Mouse (Mus musculus) G1E-ER4 (cell line): ENCODE results near the gene Dapp1. TPM values are rescaled to one million over a fixed set of nuclear protein-coding genes. Genes with fewer than 3 reads are reported as not detected.

ENCODE experiments used
- GATA1 ChIP-seq: IDR thresholded peaks from one replicate; pipeline ENCODE4 v1.8.0; 2012; ENCODE audit warnings: low read length, inconsistent platforms
- polyA plus RNA-seq: library from polyadenylated mRNA; stranded (reverse); fragments of >175 nt; gene quantifications from 2 replicates; pipeline ENCODE4 v1.2.3, GENCODE M21; 2012

The Dapp1 gene
- polyA plus RNA-seq, 1 experiment = 7.7 TPM

DNA sequence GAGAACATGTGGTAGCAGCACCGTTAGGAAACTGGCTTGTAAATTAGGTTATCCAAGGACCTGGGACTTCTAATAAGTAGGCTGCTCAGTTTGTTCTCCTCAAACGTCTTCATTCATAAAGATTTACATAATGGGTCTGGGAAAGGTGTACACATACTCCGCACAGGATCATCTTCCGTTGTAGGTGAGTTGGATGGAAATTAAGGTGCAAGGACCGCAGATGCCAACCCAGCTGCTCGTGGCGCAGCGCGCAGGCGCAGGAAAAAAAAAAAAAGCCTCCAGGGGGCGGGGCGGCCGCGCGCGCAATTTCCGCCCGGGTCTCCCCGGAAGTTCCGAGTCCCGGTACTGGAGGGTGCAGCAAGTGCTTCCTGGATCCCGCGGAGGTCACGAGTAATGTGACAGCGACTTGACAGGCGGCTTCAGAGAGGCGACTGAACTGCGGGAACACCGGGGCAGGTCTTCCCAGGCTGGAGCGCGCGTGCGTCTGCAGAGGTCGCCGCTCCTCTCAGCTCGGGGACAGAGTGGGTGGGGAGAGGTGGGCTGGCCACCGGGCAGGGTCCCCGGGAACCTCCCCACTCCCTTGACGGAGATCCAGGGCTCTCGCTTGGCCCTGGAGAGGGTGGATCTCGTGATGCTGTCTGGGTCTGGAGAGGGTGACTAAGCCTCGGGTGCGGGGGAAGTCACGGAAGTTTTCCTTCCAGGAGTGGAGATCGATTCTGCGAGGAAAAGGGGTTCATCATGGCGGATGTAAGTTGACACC lies 63.0 kb downstream of the Dapp1 start, which contains the start of gene Lamtor3:
Gene Lamtor3 (plus strand): TSS at position 335 of the 760 bp plus-strand sequence.
- no peak for TF ChIP-seq GATA1

DNA sequence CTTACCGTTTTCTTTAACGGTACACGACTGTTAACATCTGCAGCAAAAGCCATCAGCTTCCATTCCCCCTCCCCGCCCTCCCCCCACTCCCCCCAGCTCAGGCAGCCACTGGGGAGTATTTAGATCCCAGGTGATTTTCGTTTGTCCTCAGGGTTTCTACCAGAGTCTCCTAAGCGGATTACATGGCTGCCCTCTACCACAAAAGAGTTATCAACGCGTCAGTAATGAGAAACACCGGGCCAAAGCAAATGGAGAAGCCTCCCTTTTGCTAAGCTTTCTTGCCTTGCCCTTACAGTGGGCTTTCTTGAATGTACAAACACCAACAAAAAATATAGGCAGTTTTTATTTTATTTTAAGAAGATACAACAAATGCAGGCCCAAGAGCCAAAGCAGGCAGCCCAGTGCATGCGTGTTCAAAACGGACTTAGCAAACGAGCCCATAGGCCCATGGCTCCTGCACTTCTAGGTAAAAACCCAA lies 63.6 kb downstream of the Dapp1 start:
- no peak for TF ChIP-seq GATA1

DNA sequence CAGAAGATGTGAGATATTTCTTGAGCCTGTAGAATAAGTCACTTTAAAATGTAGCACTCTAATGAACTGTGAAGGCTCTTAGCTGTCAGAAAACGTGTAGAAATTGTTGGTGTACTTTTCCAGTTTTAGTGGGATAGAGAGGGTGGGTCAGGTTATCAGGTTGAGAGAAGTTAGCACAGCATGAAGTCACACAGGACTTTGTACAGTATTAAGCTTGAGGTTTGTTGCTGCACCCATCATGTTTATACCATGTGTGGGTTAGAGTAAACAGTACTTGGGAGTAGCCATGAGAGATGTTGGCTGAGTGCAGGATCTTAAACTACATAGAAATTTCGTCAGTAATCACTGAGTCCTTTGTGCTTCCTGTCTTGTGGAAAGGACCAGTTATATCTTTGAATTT lies 68.3 kb downstream of the Dapp1 start:
- no peak for TF ChIP-seq GATA1

DNA sequence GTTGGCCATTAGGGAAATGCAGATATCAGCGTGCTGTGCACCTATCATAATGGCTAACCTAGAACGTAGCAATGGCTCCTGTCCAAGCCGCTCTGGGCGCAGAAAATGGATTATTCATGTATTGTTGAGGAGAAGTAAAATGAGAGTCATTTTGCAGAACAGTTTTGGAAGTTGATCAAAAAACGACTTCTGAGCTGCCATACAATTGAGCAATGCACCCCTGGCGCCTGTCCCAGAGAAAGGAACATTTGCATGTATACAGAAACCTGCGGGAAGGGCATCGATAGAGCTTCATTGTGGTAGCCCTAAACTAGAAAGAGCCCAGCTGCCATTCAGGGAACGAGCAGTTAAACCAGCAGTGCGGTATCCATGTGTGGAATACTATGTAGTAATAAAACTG lies 81.2 kb downstream of the Dapp1 start:
- TF ChIP-seq GATA1 = no peak

DNA sequence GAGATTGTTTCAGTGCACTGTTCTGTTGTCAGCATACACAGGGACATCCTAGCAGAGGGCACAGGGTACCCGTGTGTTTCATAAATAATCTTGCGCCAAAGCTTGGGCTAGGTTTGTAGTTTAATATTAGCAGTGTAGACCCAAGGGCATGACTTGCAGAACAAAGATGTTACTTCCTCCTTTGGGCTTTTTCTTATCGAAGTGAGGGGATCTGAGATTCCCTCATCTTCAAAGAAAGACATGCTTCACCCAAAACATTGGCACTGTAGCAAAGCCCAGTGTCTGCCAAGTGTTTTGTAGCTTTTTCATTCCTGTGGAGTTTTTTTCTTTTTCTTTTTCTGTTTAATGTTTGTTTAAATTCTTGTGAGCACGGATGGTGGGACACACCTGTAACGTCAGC lies 83.7 kb downstream of the Dapp1 start:
- TF ChIP-seq GATA1 = no peak

DNA sequence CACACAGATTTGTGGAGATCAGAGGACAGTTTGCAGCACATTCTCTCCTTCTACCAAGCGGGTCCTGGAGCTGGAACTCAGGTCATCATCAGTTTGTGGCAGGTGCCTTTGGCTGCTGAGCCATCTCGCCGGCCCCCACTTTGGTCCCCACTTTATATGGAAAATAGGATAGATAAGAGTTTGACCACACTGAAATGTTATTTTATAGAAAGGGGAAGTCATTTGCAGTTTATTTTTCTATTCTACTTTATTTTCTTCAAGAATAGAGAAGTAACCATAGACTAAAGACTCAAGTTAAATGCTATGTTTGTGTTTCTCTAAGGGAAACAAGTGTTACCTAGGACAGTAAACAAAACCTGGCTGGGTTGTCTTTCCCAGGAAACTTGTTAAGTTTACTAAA lies 84.5 kb downstream of the Dapp1 start:
- no peak for TF ChIP-seq GATA1

DNA sequence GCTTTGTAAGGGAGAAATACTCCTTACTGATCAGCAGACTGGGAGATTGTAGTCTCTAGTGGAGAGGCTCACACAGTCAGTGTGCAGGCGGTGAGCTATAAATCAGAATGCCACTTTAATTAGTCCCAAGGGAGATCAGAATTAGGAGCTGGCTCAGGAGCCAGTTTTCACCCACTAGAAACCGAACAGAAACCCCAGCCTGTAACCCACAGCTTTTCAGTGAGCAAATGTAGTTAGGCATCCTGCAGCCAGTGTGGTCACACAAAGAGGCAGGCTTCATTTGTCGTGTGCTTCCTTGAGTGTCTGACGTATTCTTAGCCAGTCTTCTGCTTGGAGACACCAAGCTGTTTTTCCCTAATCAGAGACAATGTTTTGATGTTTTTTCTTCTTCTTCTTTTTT lies 85.0 kb downstream of the Dapp1 start:
- no peak for TF ChIP-seq GATA1

DNA sequence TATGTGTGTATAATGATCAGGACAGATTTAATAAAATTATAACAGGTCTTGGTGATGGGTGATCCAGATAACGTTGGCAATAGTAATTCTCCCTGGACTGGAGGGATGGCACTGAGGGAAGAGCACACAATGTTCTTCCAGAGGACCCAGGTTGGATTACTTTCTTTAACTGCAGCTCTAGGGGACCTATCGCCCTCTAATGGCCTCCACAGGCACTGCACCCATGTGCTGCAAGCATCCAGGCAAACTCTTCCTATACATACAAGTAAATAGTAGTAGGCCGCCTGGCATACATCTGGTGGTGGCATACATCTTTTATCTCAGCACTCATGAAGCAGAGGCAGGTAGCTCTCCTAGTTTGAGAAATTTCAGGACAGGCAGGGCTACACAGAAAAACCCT lies 86.1 kb downstream of the Dapp1 start:
- TF ChIP-seq GATA1 = no peak

DNA sequence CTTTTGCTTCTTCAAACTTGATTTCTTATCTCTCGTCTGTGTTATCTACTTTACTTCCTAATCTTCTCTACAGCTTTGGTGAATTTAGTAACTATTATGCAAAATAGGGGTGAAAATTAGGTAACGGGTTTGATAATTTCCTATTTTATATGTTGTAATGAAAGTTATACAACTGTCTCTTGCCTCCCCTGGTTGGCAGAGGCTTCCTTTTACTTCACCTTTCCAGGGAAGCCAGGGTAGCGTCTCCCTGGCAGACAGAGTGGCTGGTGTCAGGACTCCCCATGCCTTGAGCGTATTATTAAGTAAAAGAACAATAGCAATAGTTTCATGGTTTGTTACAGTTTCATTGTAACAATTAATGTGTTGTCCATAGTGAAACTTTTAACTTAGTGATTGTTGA lies 87.6 kb downstream of the Dapp1 start:
- no peak for TF ChIP-seq GATA1

DNA sequence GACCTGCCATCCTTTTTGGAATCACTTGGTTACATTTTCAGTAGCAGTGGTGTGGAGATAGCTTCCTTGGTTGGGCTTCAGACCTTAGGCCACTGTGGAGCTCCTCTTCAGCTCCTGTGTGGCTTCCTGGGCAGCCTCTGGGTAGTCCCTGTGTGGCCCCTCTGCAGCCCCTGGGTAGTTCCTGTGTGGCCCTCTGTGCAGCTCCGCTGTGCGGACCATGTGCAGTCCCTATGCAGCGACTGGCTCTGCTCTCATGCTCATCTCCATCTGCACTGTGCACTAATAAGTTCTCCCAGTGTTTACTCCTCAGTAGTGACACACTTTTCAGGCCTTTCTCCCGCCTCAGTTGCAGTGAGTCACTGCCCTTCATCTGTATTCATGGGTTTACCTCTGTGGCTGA lies 89.2 kb downstream of the Dapp1 start:
- no peak for TF ChIP-seq GATA1

DNA sequence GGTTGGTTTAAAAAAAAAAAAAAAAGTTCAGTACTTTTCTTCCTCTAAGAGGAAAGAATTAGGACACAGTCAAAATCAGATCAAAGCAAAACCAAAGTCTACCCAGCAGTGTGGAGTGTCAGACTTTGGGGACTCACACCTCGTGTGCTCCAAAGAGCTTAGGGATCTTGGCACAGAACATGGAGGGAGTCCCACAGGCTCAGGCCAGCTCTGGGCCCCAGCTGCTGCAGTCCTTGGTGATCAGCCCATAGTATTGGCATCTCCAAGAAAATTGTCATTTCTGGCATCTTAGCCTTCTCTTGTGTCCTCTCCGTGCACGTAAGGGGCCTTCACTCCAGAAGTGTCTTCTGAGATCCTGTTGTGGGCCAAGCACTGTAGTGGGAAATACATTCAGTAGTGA lies 90.3 kb downstream of the Dapp1 start:
- TF ChIP-seq GATA1 = no peak

DNA sequence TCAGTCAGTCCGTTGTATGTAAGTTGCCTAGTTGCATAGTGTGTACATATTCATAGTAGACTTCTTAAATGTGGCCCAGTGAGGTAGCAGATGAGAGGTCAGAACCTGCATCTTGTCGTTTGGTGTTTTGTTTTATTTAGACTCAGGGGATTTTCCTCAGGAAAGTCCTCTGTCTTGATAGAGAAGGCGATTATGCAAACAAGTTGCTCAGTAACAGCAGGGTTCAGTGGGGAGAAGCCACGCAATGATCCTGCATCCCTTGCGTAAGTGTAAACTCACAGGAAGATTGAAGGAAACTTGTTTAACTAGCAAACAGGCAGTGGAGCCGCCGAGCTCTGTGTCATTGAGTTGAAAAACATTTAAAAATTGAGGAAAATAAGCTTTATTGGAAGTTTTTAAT lies 93.4 kb downstream of the Dapp1 start:
- no peak for TF ChIP-seq GATA1

DNA sequence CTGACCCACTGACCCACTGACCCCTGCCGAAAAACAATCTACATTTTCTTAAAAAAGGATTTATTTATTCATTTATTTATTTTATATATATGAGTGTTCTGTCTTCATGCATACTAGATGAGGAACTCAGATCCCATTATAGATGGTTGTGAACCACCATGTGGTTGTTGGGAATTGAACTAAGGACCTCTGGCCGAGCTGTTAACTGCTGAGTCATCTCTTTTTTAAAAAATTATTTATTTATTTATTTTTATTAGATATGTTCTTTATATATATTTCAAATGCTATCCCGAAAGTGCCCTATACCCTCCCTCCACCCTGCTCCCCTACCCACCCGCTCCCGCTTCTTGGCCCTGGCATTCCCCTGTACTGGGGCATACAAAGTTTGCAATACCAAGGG lies 100.3 kb downstream of the Dapp1 start:
- no peak for TF ChIP-seq GATA1

Other genes with a start within 250 kb of the Dapp1 start
- gene H2afz, start 117.1 kb downstream of the Dapp1 start, polyA plus RNA-seq = 2,944 and 3,945 TPM in 2 replicates
- 2.7 and 3.3 TPM in 2 replicates for gene Dnajb14, start 113.9 kb downstream of the Dapp1 start, polyA plus RNA-seq
- gene Lamtor3, start 63.0 kb downstream of the Dapp1 start, polyA plus RNA-seq = 35.8 and 43.9 TPM in 2 replicates
- 0.08 and 0.11 TPM in 2 replicates for gene 1110002E22Rik, start 83.5 kb upstream of the Dapp1 start, polyA plus RNA-seq
- not detected in 2 replicates for gene Gm5105, start 85.8 kb upstream of the Dapp1 start, polyA plus RNA-seq
- gene Trmt10a, start 161.9 kb upstream of the Dapp1 start, polyA plus RNA-seq = 4.2 and 4.4 TPM in 2 replicates
- 0.39 and 0.71 TPM in 2 replicates for gene Mttp, start 163.4 kb upstream of the Dapp1 start, polyA plus RNA-seq
- not detected in 2 replicates for gene 4930579F01Rik, start 212.3 kb upstream of the Dapp1 start, polyA plus RNA-seq
- gene Adh7, start 236.2 kb upstream of the Dapp1 start, polyA plus RNA-seq = not detected in 2 replicates